Mouse (Mus musculus) heart, adult 2 months (tissue): Measurements from ENCODE around the gene Gns. TPM values are rescaled to one million over a fixed set of nuclear protein-coding genes. Genes with fewer than 3 reads are reported as not detected.
A peak's percentile ranks its signal among the peaks of the same experiment; 100 is the strongest.

Experiments
- DNase-seq, 2 experiments: peaks; one replicate each; pipeline ENCODE4 v3.0.0; 2021
- H3K27ac ChIP-seq: fragments of 200-600 bp; 2 replicates; pipeline ENCODE4 v1.8.1; 2022
- H3K27me3 ChIP-seq: fragments of 200-500 bp; 2 replicates; pipeline ENCODE4 v1.6.1; 2012; ENCODE audit warnings: mild to moderate bottlenecking, low read length, inconsistent platforms, mixed read lengths; ENCODE audit not compliant: control insufficient read depth, insufficient read depth
- H3K36me3 ChIP-seq: fragments of 200-500 bp; 2 replicates; pipeline ENCODE4 v1.6.1; 2012; ENCODE audit warnings: low read length, inconsistent platforms; ENCODE audit not compliant: control insufficient read depth, insufficient read depth
- H3K4me1 ChIP-seq: fragments of 200-500 bp; 2 replicates; pipeline ENCODE4 v1.6.1; 2011; ENCODE audit warnings: low read length; ENCODE audit not compliant: control insufficient read depth, insufficient read depth
- H3K4me3 ChIP-seq: fragments of 200-600 bp; 2 replicates; pipeline ENCODE4 v1.8.1; 2022
- H3K79me2 ChIP-seq: fragments of 200-500 bp; replicated peaks from 2 replicates; pipeline ENCODE4 v1.6.1; 2012; ENCODE audit warnings: mild to moderate bottlenecking, inconsistent platforms, low read length, moderate library complexity, mixed read lengths; ENCODE audit not compliant: control insufficient read depth, insufficient read depth
- H3K9ac ChIP-seq: fragments of 200-500 bp; 2 replicates; pipeline ENCODE4 v1.6.1; 2012; ENCODE audit warnings: low read depth, mild to moderate bottlenecking, control low read depth, inconsistent platforms, low read length, mixed read lengths
- CTCF ChIP-seq: fragments of 200-600 bp; IDR thresholded peaks from 2 replicates; pipeline ENCODE4 v1.8.1; 2022; ENCODE audit warnings: antibody characterized with exemption, mild to moderate bottlenecking, moderate library complexity
- EP300 ChIP-seq: fragments of 200-500 bp; IDR thresholded peaks from 2 replicates; pipeline ENCODE4 v1.6.1; 2011; ENCODE audit warnings: low read depth, low read length, control low read depth; ENCODE audit not compliant: insufficient read depth
- POLR2A ChIP-seq: fragments of 200-500 bp; IDR thresholded peaks from 2 replicates; pipeline ENCODE4 v1.6.1; 2011; ENCODE audit warnings: mild to moderate bottlenecking, low read depth, low read length, control low read depth; ENCODE audit not compliant: insufficient read depth
- WGBS: fragments of 180-500 bp; shearing (Covaris S2); methylation state at CpG from one replicate; pipeline ENCODE4 v1.1.7; 2018; 5-methylcytosine and 5-hydroxymethylcytosine counted together
- intact Hi-C: fragments of 180-260 bp; cut with DNase I; formaldehyde crosslinking; loops from one replicate; pipeline ENCODE4 v1.15.1; 2025
- polyA plus RNA-seq: library from polyadenylated mRNA; depleted of rRNA; stranded (reverse); fragments of >200 nt; gene quantifications from 2 replicates; pipeline ENCODE4 v1.2.3, GENCODE M21; 2012
- total RNA-seq, 2 experiments: library from RNA; stranded (reverse); gene quantifications; 2 replicates each; pipeline ENCODE4 v1.2.3; 2021

Gene Gns
- total and polyA plus RNA-seq, 3 experiments = 45.5 to 92.2 (median 82.1) TPM

DNA sequence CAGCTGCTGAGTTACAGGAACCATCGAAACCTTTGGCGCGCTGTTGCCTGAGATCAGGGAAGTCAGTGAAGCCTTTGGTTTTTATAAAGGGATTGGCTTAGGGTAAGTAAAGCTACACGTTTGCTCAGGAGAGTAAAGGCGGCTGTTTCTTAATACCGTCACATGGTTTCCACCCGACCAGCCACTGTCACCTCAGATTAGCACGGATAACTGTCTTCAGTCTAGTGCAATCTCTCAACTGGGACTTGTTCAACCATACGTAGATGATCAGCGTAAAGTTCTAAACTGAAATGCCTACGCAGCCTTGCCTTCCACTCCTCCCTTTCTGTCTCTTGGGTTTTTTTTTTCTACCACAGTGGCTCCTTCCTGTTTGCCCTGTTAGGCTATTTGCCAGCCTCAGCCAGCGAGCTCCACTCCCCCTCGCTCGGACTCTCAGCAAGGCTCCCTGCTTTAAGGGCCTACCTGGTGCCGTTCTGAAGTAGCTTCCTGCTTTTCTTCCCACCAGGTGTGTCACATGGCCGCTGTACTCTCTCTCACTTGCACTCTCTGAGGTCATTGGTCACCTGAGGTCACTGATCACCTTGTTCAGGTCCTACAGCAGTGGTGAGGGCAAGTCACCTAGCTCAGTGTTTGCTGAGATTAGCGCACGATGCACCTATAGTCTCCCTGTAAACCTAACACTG, 4.0 kb downstream of the Gns start:
- no peak for DNase-seq
- Histone ChIP-seq H3K27ac (no peak overlapping the region), H3K36me3 (no peaks in the 10 kb centered on the region), H3K79me2 (peaks cover 5% of the 10 kb centered on the region), H3K9ac (no peak overlapping the region), H3K27me3 (no peaks in the 10 kb centered on the region), H3K4me1 (peaks cover 6% of the 10 kb centered on the region), H3K4me3 (no peak overlapping the region)
- intact Hi-C loops = no loop called here
- 80% methylated on average over 18 of the region's 18 CpGs for WGBS
- TF ChIP-seq POLR2A (no peak), CTCF (no peak), EP300 (no peak)

DNA sequence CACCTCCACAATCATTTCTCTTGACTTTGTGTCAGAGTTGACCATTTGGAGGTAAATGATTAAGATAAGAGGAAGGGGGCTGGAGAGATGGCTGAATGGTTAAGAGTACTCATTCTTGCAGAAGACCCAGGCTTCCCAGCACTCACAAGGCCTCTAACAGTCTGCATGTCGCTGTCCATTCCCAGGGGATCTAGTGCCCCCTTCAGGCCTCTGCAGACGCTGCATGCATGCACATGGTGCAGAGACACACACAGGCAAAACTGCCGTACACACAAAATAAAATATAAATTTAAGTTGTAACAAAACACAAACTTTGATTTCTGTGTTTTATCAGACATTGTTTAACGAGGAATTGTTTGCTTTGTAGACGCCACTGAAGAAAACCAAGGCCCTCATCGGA, 5.9 kb downstream of the Gns start:
- H3K79me2 ChIP-seq = peaks cover 5% of the 10 kb centered on the region
- no peak overlapping the region for H3K4me3 ChIP-seq
- no peak overlapping the region for H3K27ac ChIP-seq
- WGBS = 96% methylated on average over 6 of the region's 6 CpGs
- intact Hi-C loops = no loop called here
- no peak overlapping the region for H3K9ac ChIP-seq
- H3K4me1 ChIP-seq = peaks cover 3% of the 10 kb centered on the region
- no peaks in the 10 kb centered on the region for H3K27me3 ChIP-seq
- H3K36me3 ChIP-seq = no peaks in the 10 kb centered on the region
- no peak for DNase-seq
- TF ChIP-seq EP300 = no peak
- TF ChIP-seq POLR2A = no peak
- TF ChIP-seq CTCF = peak; percentile 60

DNA sequence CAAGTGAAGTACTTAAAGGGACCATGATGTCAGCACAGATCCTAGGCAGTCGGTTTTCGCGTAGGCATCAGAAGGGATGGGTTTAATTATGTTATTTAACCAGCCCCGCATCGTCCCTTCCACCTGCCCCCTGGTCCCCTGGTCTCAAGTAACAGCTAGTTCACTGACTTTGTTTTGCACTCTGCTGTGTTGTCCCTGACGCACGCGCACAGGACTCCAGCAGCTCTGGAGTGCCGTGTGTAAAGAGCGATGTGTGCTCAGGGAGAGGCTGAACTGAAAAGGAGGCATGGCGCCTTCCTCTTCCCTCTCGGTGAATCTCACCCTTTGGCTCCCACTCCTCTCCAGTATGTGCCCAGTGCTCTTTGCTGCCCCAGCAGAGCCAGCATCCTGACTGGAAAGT, 9.1 kb downstream of the Gns start:
- Histone ChIP-seq H3K4me3 (no peak overlapping the region), H3K4me1 (no peaks in the 10 kb centered on the region), H3K9ac (no peak overlapping the region), H3K79me2 (0 out of 2 replicates have a peak, but pooled peaks cover 3% of the 10 kb centered on the region), H3K36me3 (no peaks in the 10 kb centered on the region), H3K27ac (no peak overlapping the region), H3K27me3 (no peaks in the 10 kb centered on the region)
- no peak for TF ChIP-seq CTCF
- no peak for TF ChIP-seq EP300
- TF ChIP-seq POLR2A = no peak
- no peak for DNase-seq
- intact Hi-C loops = no loop called here
- 85% methylated on average over 12 of the region's 12 CpGs for WGBS

DNA sequence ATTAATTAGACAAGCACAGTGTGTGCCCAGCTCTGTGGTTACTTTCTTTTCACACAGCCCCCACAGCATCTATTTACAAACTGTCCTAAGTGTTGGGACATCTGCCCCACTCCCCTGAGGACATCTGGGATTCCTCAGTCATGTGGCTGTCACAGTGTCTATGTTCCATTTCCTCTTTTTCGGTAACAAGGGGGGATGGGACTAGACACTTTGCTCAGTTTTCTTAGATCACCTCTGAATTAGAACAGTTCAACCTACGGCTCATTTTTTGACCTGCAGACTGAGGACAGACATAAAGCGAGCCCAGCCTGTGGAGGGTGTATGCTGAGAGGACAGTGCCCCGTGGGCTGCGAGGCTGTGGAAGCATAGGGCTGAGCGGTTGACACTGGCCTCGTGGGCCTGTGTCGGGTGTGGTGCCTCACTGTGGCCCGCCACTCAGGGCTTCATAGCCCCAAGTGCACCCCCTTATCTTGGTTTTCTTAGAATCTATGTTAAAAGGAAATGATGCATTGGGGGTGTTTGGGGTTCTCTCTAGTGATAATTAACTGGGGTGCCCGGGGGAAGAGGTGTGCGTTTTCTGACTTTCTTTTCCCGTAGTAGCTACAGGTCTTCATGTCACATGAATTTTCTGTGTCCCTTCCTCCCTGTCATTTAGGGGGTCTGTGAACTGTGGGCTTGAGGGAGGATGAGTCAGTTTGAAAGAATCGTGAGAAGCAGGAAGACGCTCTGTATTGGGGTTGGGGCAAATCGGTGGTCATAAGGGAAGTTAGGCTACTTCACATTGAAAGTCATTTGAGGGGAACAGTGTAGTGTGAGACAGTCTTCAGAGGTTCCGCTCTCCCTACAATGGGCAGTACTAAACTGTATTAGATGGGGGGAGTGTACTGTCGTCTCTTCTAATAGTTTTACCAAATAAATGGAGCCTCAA, 10.1 kb downstream of the Gns start:
- Histone ChIP-seq H3K9ac (no peak overlapping the region), H3K36me3 (no peaks in the 10 kb centered on the region), H3K4me1 (no peaks in the 10 kb centered on the region), H3K4me3 (no peak overlapping the region), H3K27me3 (no peaks in the 10 kb centered on the region), H3K79me2 (0 out of 2 replicates have a peak, but pooled peaks cover 3% of the 10 kb centered on the region), H3K27ac (no peak overlapping the region)
- intact Hi-C loops = no loop called here
- peak in 1 of 2 experiments; percentile 43 for DNase-seq
- 76% methylated on average over 17 of the region's 17 CpGs for WGBS
- TF ChIP-seq CTCF (no peak), POLR2A (no peak), EP300 (0 out of 2 replicates have a peak, but pooled peaks have one; percentile 24)

DNA sequence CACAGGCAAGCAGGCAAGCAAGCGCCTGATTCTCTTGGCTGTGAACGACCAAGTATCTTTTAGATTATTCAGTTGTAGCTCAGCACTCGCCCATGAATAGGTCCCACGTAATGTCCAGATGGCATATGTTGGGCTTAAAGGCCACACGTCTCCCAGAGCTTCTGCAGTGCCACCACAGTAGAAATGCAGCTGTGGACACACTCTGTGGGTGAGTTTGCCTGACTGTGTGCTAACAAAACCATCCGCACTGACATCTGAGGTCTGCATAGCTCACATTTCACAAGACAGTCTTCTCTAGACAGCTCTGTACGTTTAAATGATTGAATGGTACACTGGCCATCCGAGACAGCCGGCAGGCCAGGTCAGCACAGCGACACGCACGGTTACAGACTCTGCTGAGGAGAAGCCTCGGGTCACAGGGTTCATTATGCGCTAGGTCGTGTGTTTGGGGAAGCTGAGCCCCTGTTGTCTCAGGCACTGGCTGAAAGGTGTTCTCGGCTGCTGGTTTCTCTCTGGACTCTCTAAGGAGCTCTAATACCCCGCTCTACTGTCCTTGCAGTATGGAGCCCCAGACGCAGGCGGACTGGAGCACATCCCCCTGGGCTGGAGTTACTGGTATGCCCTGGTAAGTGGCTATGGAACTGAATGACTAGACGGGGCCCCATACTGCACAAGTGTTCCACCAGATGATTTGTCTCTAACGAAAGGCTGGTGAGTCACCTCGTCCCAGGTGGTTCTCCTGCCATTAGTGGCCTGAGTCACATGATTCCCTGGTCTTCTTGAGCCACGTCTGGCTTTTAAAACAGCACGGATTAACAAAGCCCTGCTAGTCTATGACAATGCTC, 11.0 kb downstream of the Gns start:
- no peaks in the 10 kb centered on the region for H3K36me3 ChIP-seq
- no peak overlapping the region for H3K9ac ChIP-seq
- WGBS = 82% methylated on average over 24 of the region's 24 CpGs
- TF ChIP-seq POLR2A (no peak), EP300 (no peak), CTCF (no peak)
- no peak overlapping the region for H3K4me3 ChIP-seq
- intact Hi-C loops = no loop called here
- no peaks in the 10 kb centered on the region for H3K4me1 ChIP-seq
- H3K27me3 ChIP-seq = no peaks in the 10 kb centered on the region
- DNase-seq = no peak
- H3K27ac ChIP-seq = no peak overlapping the region
- H3K79me2 ChIP-seq = no peaks in the 10 kb centered on the region
